Mouse (Mus musculus) cerebellum, adult 2 months (tissue): Measurements from ENCODE around the gene Mrps7.

Experiments used
- CTCF ChIP-seq: fragments of 200-500 bp; IDR thresholded peaks from 2 replicates; pipeline ENCODE4 v1.5.1; 2011; ENCODE audit warnings: low read depth, mild to moderate bottlenecking, control low read depth, low read length, moderate library complexity, borderline replicate concordance; ENCODE audit not compliant: insufficient read depth
- POLR2A ChIP-seq: fragments of 200-500 bp; IDR thresholded peaks from 2 replicates; pipeline ENCODE4 v1.6.1; 2011; ENCODE audit warnings: low read length, control low read depth, borderline replicate concordance; ENCODE audit not compliant: insufficient read depth

DNA sequence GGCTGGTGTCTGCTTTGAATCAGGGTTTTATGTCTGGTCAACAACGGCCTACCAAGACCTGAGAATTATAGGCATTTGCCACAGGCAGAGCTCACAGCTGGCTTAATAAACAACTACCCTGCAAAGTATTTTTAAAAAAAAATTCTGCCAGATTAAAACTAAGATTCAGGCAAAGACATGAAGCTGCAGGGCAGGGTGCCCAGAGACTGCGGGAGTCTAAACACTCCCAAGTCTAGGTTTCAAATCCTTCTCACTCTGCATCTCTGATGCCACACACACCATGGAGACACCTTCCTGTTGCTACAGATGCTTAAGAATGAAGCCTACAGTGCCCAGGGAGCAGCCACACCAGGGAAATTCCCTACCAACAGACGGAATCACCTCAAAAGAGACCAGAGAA lies 48.0 kb downstream of the Mrps7 start:
- TF ChIP-seq CTCF = no peak
- no peak for TF ChIP-seq POLR2A
